Mouse (Mus musculus) heart, embryonic 14.5 days (tissue): ENCODE measurements around the gene Stard13. TPM values are rescaled to one million over a fixed set of nuclear protein-coding genes. Genes with fewer than 3 reads are reported as not detected.

ENCODE experiments used
- ATAC-seq: fragments of 200-750 bp; cut with Nextera tagmentation; 2 replicates; pipeline ENCODE4 v1.8.0; 2017; ENCODE audit warnings: low read depth, moderate TSS enrichment; ENCODE audit not compliant: insufficient number of reproducible peaks, insufficient read depth, low FRiP score
- H3K27ac ChIP-seq, 2 experiments: fragments of 200-500 bp in 1 of 2; fragments of 300-500 bp in 1 of 2; sonication (generic) in 1 of 2; replicated peaks in 1 of 2; 2 replicates each; pipeline ENCODE4 v1.5.1; 2012 to 2014; ENCODE audit warnings: low read depth in 2 of 2, low read length in 2 of 2, control low read depth in 1 of 2, mild to moderate bottlenecking in 1 of 2, mixed read lengths in 1 of 2; ENCODE audit not compliant: control insufficient read depth in 1 of 2, insufficient read depth in 1 of 2
- H3K27me3 ChIP-seq: fragments of 300-500 bp; sonication (generic); 2 replicates; pipeline ENCODE4 v1.6.1; 2014; ENCODE audit warnings: mild to moderate bottlenecking, low read length, control low read depth; ENCODE audit not compliant: control insufficient read depth, insufficient read depth
- H3K36me3 ChIP-seq: fragments of 300-500 bp; sonication (generic); 2 replicates; pipeline ENCODE4 v1.6.1; 2014; ENCODE audit warnings: mild to moderate bottlenecking, control low read depth, low read length, mixed read lengths; ENCODE audit not compliant: control insufficient read depth, insufficient read depth
- H3K4me1 ChIP-seq, 2 experiments: fragments of 200-500 bp in 1 of 2; fragments of 300-500 bp in 1 of 2; sonication (generic) in 1 of 2; 2 replicates each; pipeline ENCODE4 v1.6.1; 2012 to 2014; ENCODE audit warnings: low read length in 2 of 2, control low read depth in 1 of 2, mixed read lengths in 1 of 2; ENCODE audit not compliant: control insufficient read depth in 2 of 2, insufficient read depth in 2 of 2
- H3K4me2 ChIP-seq: fragments of 300-500 bp; sonication (generic); 2 replicates; pipeline ENCODE4 v1.6.1; 2014; ENCODE audit warnings: mild to moderate bottlenecking, low read length
- H3K4me3 ChIP-seq, 2 experiments: fragments of 200-500 bp in 1 of 2; fragments of 300-500 bp in 1 of 2; sonication (generic) in 1 of 2; 2 replicates each; pipeline ENCODE4 v1.5.1; 2012 to 2014; ENCODE audit warnings: low read length in 2 of 2, mild to moderate bottlenecking in 2 of 2, control low read depth in 1 of 2, low read depth in 1 of 2, moderate library complexity in 1 of 2; ENCODE audit not compliant: control insufficient read depth in 1 of 2, insufficient read depth in 1 of 2
- H3K9ac ChIP-seq: fragments of 300-500 bp; sonication (generic); 2 replicates; pipeline ENCODE4 v1.6.1; 2014; ENCODE audit warnings: mild to moderate bottlenecking, low read length
- H3K9me3 ChIP-seq: fragments of 300-500 bp; sonication (generic); 2 replicates; pipeline ENCODE4 v1.6.1; 2016; ENCODE audit warnings: low read length, control low read depth; ENCODE audit not compliant: control insufficient read depth
- WGBS: fragments of 180-500 bp; shearing (Covaris S2); extraction: QIAGEN DNeasy Blood & Tissue Kit; methylation state at CpG from one replicate; pipeline ENCODE4 v1.1.7; 2014; 5-methylcytosine and 5-hydroxymethylcytosine counted together
- polyA plus RNA-seq: library from polyadenylated mRNA; unstranded; fragments of >200 nt; fragmentation: Nextera tagmentation; extraction: Ambion mirVana; gene quantifications from 2 replicates; pipeline ENCODE4 v1.2.1, GENCODE M21; 2014

Gene Stard13
- polyA plus RNA-seq, 1 experiment from 2014 or later: 3.4 TPM

- Histone ChIP-seq H3K4me3 (no peak overlapping the region), H3K9ac (no peak overlapping the region), H3K27me3 (no peaks in the 10 kb centered on the region), H3K4me1 (peaks cover 8 to 31% of the 10 kb centered on the region in 2 experiments), H3K4me2 (no peak overlapping the region), H3K9me3 (peaks cover 6% of the 10 kb centered on the region), H3K27ac (no peak overlapping the region), H3K36me3 (peaks cover 20% of the 10 kb centered on the region)
- 73% methylated on average over 5 of the region's 5 CpGs for WGBS
- no peak for ATAC-seq
These were observed 167.6 kb downstream of the Stard13 start for GRCm38 (mm10) chr5:151066016-151066415.

- Histone ChIP-seq H3K27me3 (no peaks in the 10 kb centered on the region), H3K4me3 (no peak overlapping the region), H3K4me1 (peaks cover 10 to 31% of the 10 kb centered on the region in 2 experiments), H3K36me3 (peaks cover 20% of the 10 kb centered on the region), H3K4me2 (no peak overlapping the region), H3K9me3 (peaks cover 6% of the 10 kb centered on the region), H3K9ac (no peak overlapping the region), H3K27ac (peak overlapping the region; percentile 33 to 47; a peak in 2 of 4 replicates)
- WGBS: 15% methylated on average over 1 of the region's 1 CpGs
- ATAC-seq: no peak
These were observed 168.4 kb downstream of the Stard13 start for GRCm38 (mm10) chr5:151065228-151065627.

GRCm38 (mm10) chr5:151061942-151062341 lies 171.7 kb downstream of the Stard13 start:
- 100% methylated on average over 2 of the region's 2 CpGs for WGBS

GRCm38 (mm10) chr5:151060476-151060875 lies 173.2 kb downstream of the Stard13 start:
- Histone ChIP-seq H3K4me1 (peaks cover 15 to 36% of the 10 kb centered on the region in 2 experiments), H3K36me3 (peaks cover 29% of the 10 kb centered on the region), H3K9me3 (peaks cover 6% of the 10 kb centered on the region), H3K4me2 (no peak overlapping the region), H3K9ac (no peak overlapping the region), H3K4me3 (no peak overlapping the region), H3K27me3 (no peaks in the 10 kb centered on the region), H3K27ac (peak overlapping the region in 1 of 2 experiments; percentile 37; a peak in 2 of 4 replicates)
- 72% methylated on average over 12 of the region's 12 CpGs for WGBS
- no peak for ATAC-seq

More at GRCm38 (mm10) chr5:151061942-151062341, 171.7 kb downstream of the Stard13 start:
- peaks cover 29% of the 10 kb centered on the region for H3K36me3 ChIP-seq
- ATAC-seq: no peak
- peaks cover 8 to 33% of the 10 kb centered on the region in 2 experiments for H3K4me1 ChIP-seq
- no peak overlapping the region for H3K4me2 ChIP-seq
- H3K27me3 ChIP-seq: no peaks in the 10 kb centered on the region
- H3K4me3 ChIP-seq: no peak overlapping the region
- no peak overlapping the region for H3K9ac ChIP-seq
- H3K9me3 ChIP-seq: peaks cover 6% of the 10 kb centered on the region
- H3K27ac ChIP-seq: no peak overlapping the region

- no peak overlapping the region for H3K9ac ChIP-seq
- no peak overlapping the region for H3K27ac ChIP-seq
- no peak for ATAC-seq
- H3K4me2 ChIP-seq: no peak overlapping the region
- H3K27me3 ChIP-seq: no peaks in the 10 kb centered on the region
- WGBS: 83% methylated on average over 5 of the region's 5 CpGs
- peaks cover 15 to 29% of the 10 kb centered on the region in 2 experiments for H3K4me1 ChIP-seq
- H3K36me3 ChIP-seq: peaks cover 29% of the 10 kb centered on the region
- no peak overlapping the region for H3K4me3 ChIP-seq
- H3K9me3 ChIP-seq: peaks cover 6% of the 10 kb centered on the region
These were observed 173.9 kb downstream of the Stard13 start for GRCm38 (mm10) chr5:151059772-151060171.

- ATAC-seq: no peak
- Histone ChIP-seq H3K9me3 (peaks cover 6% of the 10 kb centered on the region), H3K4me1 (peaks cover 18 to 31% of the 10 kb centered on the region in 2 experiments), H3K27ac (no peak overlapping the region), H3K4me2 (no peak overlapping the region), H3K27me3 (no peaks in the 10 kb centered on the region), H3K4me3 (no peak overlapping the region), H3K36me3 (peaks cover 29% of the 10 kb centered on the region), H3K9ac (no peak overlapping the region)
- 90% methylated on average over 10 of the region's 10 CpGs for WGBS
These were observed 174.3 kb downstream of the Stard13 start for GRCm38 (mm10) chr5:151059352-151059751.

GRCm38 (mm10) chr5:151057716-151058115 lies 175.9 kb downstream of the Stard13 start:
- peak; percentile 15; the same call in 1 of the 2 replicates for ATAC-seq
- no peak overlapping the region for H3K9ac ChIP-seq
- H3K4me1 ChIP-seq: peaks cover 18 to 35% of the 10 kb centered on the region in 2 experiments
- WGBS: 78% methylated on average over 5 of the region's 5 CpGs
- no peaks in the 10 kb centered on the region for H3K27me3 ChIP-seq
- peaks cover 21% of the 10 kb centered on the region for H3K36me3 ChIP-seq
- peak overlapping the region; percentile 55 to 79; a peak in 3 of 4 replicates for H3K27ac ChIP-seq
- no peak overlapping the region for H3K4me3 ChIP-seq
- peaks cover 6% of the 10 kb centered on the region for H3K9me3 ChIP-seq
- no peak overlapping the region for H3K4me2 ChIP-seq

- Histone ChIP-seq H3K27ac (peak overlapping the region; percentile 47 to 79), H3K9me3 (peaks cover 5% of the 10 kb centered on the region), H3K9ac (no peak overlapping the region), H3K4me3 (no peak overlapping the region), H3K27me3 (no peaks in the 10 kb centered on the region), H3K36me3 (peaks cover 19% of the 10 kb centered on the region), H3K4me1 (peaks cover 18 to 35% of the 10 kb centered on the region in 2 experiments), H3K4me2 (peak overlapping the region; percentile 49; the same call in 1 of the 2 replicates)
- WGBS: 36% methylated on average over 6 of the region's 6 CpGs
- ATAC-seq: peak; percentile 64
These were observed 176.7 kb downstream of the Stard13 start for GRCm38 (mm10) chr5:151056920-151057294.
